Mouse (Mus musculus): ENCODE data around the gene Wdfy4.

DNA sequence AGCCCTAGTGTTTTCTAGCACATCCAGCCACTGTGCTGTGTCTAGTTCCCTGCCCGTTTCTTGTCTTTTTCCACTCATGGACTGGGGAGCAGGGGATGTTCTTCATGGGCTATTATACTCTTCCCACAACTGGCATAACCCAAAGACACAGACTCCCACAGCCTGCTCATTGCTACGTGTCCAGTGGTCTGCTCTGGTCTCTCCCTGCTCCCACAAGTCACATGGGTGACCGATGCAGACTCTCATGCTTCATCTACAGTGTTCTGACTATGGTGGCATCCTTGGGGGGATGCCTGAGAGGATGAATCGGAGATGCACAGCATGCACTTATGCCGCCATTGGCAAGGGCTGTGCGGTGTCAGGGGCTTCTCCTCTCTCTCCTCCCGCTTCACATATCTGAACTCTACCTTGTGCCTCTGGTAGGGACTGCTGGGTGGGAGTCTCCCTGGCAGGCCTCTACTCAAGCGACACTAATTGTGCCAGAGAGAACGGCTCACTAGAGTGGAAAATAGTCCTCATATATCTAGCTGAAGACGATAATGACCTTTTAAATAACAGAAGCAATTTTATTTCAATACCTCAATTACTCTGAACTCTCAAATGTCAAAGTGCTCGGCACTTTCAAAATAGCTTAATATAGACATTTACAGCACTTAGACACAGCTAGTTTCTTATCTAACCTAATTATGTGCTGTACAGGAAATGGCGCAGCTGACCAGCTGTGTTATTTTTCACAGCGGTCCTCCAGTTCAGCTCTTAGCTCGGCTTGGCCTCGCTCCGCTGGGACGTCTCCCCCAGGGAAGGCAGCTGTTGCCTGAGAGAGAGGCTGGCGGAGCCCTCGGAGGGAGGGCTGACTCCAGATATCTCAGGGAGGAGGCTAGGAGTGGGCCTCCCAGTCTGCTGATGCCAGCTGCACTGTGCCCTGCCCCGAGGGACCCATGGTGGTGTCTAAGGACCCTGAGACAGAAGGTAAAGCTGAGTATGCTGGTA lies 234.7 kb downstream of the Wdfy4 start:
- TF ChIP-seq POLR2A (IDR thresholded peaks at IDR 0.05; ENCODE audit: extremely low read depth, insufficient read depth, low read length) (no peak), CTCF (IDR thresholded peaks at IDR 0.05; ENCODE audit: extremely low read depth, insufficient read depth, low read length) (no peak)

Measured in cortical plate, adult 2 months (tissue).